Mouse (Mus musculus): ENCODE results near the gene Nfkbid.
"Not testable (repeated sequence)": the region's sequence is repeated elsewhere in the genome, so short reads cannot be mapped to it uniquely, and the experiment has no call there.

Nfkbid gene

GRCm38 (mm10) chr7:30464816-30465300 is 43.3 kb downstream of the Nfkbid start:
- DNase-seq (ENCODE audit: low spot score) = no peak

- DNase-seq (ENCODE audit: low spot score) = no peak
Observed at GRCm38 (mm10) chr7:30472411-30472810, 50.9 kb downstream of the Nfkbid start.

GRCm38 (mm10) chr7:30474999-30475398 is 53.5 kb downstream of the Nfkbid start:
- DNase-seq (ENCODE audit: low spot score) = no peak

- DNase-seq (ENCODE audit: low spot score) = not testable (repeated sequence)
Observed at GRCm38 (mm10) chr7:30476136-30476535, 54.6 kb downstream of the Nfkbid start.

GRCm38 (mm10) chr7:30477415-30478381 is 56.2 kb downstream of the Nfkbid start:
- no peak for DNase-seq (ENCODE audit: low spot score)
